Mouse (Mus musculus) liver, postnatal 0 days (tissue): ENCODE data around the gene Poc1b.

Source experiments
- CTCF ChIP-seq: sonication (generic); IDR thresholded peaks from 2 replicates; pipeline ENCODE4 v1.5.1; 2016; ENCODE audit warnings: antibody characterized with exemption, low read depth
- EP300 ChIP-seq: IDR thresholded peaks from 2 replicates; pipeline ENCODE4 v1.6.1; 2016; ENCODE audit warnings: antibody characterized with exemption, low read depth, mild to moderate bottlenecking

- TF ChIP-seq CTCF (no peak), EP300 (no peak)
Observed at GRCm38 (mm10) chr10:99237205-99237832, 130.5 kb downstream of the Poc1b start.
